Mouse (Mus musculus) limb, embryonic 11.5 days (tissue): ENCODE measurements at regions not wholly inside any gene's neighbourhood (a gene's known extent, or its start where the extent isn't known, plus 50 kb on each side); places are given as distances from the start of the nearest gene placed in this dataset.

Experiments
- ATAC-seq: fragments of 200-750 bp; cut with Nextera tagmentation; 2 replicates; pipeline ENCODE4 v1.8.0; 2017; ENCODE audit warnings: low read depth; ENCODE audit not compliant: insufficient number of reproducible peaks, low FRiP score, low TSS enrichment
- DNase-seq: peaks from one replicate; pipeline ENCODE4 v3.0.0-alpha.2; 2015; ENCODE audit warnings: low spot score
- H3K27ac ChIP-seq: fragments of 300-500 bp; sonication (generic); replicated peaks from 2 replicates; pipeline ENCODE4 v1.5.1; 2014; ENCODE audit warnings: low read depth, mild to moderate bottlenecking, low read length
- H3K27me3 ChIP-seq: fragments of 300-500 bp; sonication (generic); 2 replicates; pipeline ENCODE4 v1.6.1; 2014; ENCODE audit warnings: mild to moderate bottlenecking, low read length, mixed read lengths; ENCODE audit not compliant: control insufficient read depth, insufficient read depth
- H3K36me3 ChIP-seq: fragments of 300-500 bp; sonication (generic); 2 replicates; pipeline ENCODE4 v1.6.1; 2014; ENCODE audit warnings: mild to moderate bottlenecking, low read length, moderate library complexity, mixed read lengths; ENCODE audit not compliant: control insufficient read depth, insufficient read depth
- H3K4me1 ChIP-seq: fragments of 300-500 bp; sonication (generic); 2 replicates; pipeline ENCODE4 v1.6.1; 2014; ENCODE audit warnings: low read length, mixed read lengths; ENCODE audit not compliant: control insufficient read depth, insufficient read depth
- H3K4me2 ChIP-seq: fragments of 300-500 bp; sonication (generic); 2 replicates; pipeline ENCODE4 v1.6.1; 2014; ENCODE audit warnings: low read depth, mild to moderate bottlenecking, moderate library complexity; ENCODE audit not compliant: severe bottlenecking
- H3K4me3 ChIP-seq: fragments of 300-500 bp; sonication (generic); 2 replicates; pipeline ENCODE4 v1.5.1; 2014; ENCODE audit warnings: low read depth, low read length
- H3K9ac ChIP-seq: fragments of 300-500 bp; sonication (generic); 2 replicates; pipeline ENCODE4 v1.6.1; 2014; ENCODE audit warnings: mild to moderate bottlenecking, low read length
- H3K9me3 ChIP-seq: fragments of 300-500 bp; sonication (generic); 2 replicates; pipeline ENCODE4 v1.6.1; 2016; ENCODE audit warnings: low read length; ENCODE audit not compliant: control insufficient read depth
- WGBS: fragments of 180-500 bp; shearing (Covaris S2); extraction: QIAGEN DNeasy Blood & Tissue Kit; methylation state at CpG from one replicate; pipeline ENCODE4 v1.1.7; 2014; 5-methylcytosine and 5-hydroxymethylcytosine counted together

DNA sequence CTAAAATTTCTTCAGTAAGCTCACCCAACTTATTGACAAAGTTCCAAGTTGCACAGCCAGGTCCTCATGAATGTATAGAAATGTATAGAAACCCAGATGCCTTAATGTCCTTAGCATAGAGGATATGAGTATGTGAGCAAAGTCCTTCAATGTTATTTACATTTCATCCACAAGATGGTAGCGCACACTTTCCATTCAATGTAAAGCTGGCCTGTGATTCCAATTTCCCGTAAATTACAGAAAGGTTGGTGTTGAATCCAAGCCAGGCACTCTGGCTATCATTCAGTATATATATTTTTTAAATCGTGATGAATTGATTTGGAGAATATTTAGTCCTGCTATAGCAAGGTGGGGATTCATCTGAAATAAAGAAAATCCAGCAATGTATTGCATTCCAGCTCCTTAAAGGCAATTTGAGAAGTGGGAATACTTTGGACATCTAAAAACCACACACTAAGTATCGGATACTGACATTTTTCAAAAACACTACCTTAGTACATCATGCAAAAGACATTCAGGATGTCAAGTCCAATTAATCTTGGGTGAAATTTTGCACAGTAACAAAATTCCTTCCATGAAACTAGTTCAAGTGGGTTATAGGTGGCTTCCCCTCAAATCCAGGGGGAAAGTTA, 154.6 kb downstream of the Pah start:
- H3K36me3 ChIP-seq, result no peaks in the 10 kb centered on the region
- DNase-seq (no peak), ATAC-seq (no peak)
- no peaks in the 10 kb centered on the region for H3K4me1 ChIP-seq
- no peak overlapping the region for H3K4me2 ChIP-seq
- no peaks in the 10 kb centered on the region for H3K27me3 ChIP-seq
- no peak overlapping the region for H3K4me3 ChIP-seq
- H3K9me3 ChIP-seq, result no peaks in the 10 kb centered on the region
- WGBS, result 64% methylated on average over 4 of the region's 4 CpGs
- no peak overlapping the region for H3K9ac ChIP-seq
- H3K27ac ChIP-seq, result no peak overlapping the region

DNA sequence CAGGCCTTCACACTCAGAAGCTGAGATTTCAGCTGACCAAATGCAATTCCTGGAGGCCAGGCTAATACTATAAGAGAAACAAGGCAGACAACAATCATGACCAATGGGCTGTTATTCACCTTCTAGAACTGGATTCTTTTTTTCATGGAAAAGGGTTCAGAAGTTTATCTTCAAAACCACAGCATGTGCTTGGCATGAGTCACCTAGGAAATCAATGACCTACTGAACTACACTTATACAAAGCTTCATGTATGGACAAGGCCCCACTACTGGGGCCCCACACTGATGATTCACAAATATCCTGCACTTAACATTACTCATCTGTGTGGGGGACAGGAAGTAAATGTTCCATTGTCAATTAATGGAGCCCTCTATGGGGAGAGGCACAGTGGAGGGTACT, 157.4 kb downstream of the Pah start:
- Histone ChIP-seq H3K4me2 (no peak overlapping the region), H3K9ac (no peak overlapping the region), H3K4me3 (no peak overlapping the region), H3K4me1 (no peaks in the 10 kb centered on the region), H3K27ac (no peak overlapping the region), H3K9me3 (no peaks in the 10 kb centered on the region), H3K36me3 (no peaks in the 10 kb centered on the region), H3K27me3 (no peaks in the 10 kb centered on the region)
- ATAC-seq (no peak), DNase-seq (no peak)

DNA sequence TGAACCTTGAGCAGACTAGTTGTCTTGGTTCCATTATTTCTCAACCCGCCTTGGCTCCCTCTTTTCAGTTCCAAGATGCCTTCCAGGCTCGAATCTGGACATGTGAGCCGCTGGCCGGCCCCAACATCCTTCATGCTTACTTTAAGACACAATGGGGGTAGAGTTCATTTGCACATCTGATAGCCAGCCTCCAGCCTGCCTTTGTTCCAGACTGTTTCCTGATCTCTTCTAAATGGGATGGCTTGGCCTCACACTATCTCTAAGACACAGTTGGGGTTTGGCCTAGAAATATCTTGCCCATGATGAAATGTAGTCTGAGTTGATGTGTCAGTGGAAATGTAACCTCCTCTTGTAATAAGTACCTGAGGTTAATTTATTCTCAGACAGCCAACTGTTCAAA, 164.7 kb downstream of the Pah start:
- no peak for DNase-seq
- WGBS, result 86% methylated on average over 4 of the region's 4 CpGs
- Histone ChIP-seq H3K27ac (no peak overlapping the region), H3K9ac (no peak overlapping the region), H3K4me2 (no peak overlapping the region), H3K4me1 (no peaks in the 10 kb centered on the region), H3K36me3 (no peaks in the 10 kb centered on the region), H3K9me3 (no peaks in the 10 kb centered on the region), H3K27me3 (no peaks in the 10 kb centered on the region), H3K4me3 (no peak overlapping the region)
- ATAC-seq, result no peak

DNA sequence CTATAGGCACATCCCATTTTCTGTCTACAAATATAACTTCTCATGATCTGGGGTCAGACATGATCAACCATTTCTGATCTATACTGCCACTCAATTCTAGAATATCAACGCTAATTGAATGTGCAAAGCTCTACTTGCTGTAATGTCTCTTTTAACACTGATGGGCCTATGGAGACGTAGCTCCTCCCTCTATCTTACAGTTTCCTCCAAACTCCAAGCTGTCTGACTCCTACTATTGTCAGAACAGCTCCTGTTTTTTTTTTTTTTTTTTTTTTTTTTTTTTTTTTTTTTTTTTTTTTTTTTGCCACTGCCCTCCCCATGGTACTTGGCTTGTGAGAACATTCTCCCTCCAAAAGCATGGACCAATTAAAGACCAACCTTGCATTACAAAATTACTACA, 165.2 kb downstream of the Pah start:
- ATAC-seq, result no peak
- 93% methylated on average over 2 of the region's 2 CpGs for WGBS
- Histone ChIP-seq H3K4me2 (no peak overlapping the region), H3K27me3 (no peaks in the 10 kb centered on the region), H3K9me3 (no peaks in the 10 kb centered on the region), H3K36me3 (no peaks in the 10 kb centered on the region), H3K27ac (no peak overlapping the region), H3K4me1 (no peaks in the 10 kb centered on the region), H3K4me3 (no peak overlapping the region), H3K9ac (no peak overlapping the region)
- DNase-seq, result no peak

DNA sequence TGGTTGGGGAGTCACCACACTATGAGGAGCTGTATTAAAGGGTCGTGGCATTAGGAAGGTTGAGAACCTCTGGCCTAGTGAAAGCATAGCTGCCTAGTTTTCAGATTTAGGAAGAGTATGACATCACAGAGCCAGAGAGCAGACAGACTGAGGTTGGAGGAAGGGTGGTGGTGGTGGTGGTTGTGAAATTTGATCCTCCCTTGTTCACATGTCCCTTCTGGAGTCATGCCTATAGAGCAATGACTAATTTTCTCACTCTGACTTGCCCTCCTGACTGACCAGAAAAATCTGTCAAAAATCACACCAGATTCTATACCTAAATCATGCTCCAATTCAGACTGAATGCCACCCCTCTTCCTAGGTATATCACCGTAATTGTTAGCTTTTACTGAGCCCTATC, 166.2 kb downstream of the Pah start:
- H3K4me1 ChIP-seq, result no peaks in the 10 kb centered on the region
- H3K27ac ChIP-seq, result no peak overlapping the region
- WGBS, result 73% methylated on average over 2 of the region's 2 CpGs
- H3K9me3 ChIP-seq, result no peaks in the 10 kb centered on the region
- no peak overlapping the region for H3K4me2 ChIP-seq
- H3K27me3 ChIP-seq, result no peaks in the 10 kb centered on the region
- H3K4me3 ChIP-seq, result no peak overlapping the region
- DNase-seq, result no peak
- H3K9ac ChIP-seq, result no peak overlapping the region
- no peak for ATAC-seq
- no peaks in the 10 kb centered on the region for H3K36me3 ChIP-seq

DNA sequence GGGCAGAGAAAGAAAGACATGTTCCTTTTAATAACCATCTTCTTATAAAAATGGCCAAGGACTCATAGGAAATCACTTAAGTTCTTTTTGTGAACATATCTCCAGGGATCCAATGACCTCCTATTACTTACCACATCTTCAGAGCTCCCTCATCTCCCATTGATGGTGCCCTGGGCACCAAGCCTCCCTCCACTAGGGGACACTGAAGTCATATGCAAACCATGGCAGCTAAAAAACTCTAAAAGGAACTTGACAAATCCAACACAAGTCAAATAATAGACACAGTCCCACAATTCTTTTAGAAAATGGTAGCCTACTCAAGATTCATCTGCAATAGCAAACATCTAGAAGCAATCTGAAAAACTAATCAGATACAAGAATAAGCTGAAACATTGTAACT, 167.2 kb upstream of the Igf1 start:
- ATAC-seq (no peak), DNase-seq (no peak)
- Histone ChIP-seq H3K9me3 (no peaks in the 10 kb centered on the region), H3K4me2 (no peak overlapping the region), H3K4me3 (no peak overlapping the region), H3K4me1 (no peaks in the 10 kb centered on the region), H3K9ac (no peak overlapping the region), H3K36me3 (no peaks in the 10 kb centered on the region), H3K27me3 (no peaks in the 10 kb centered on the region), H3K27ac (no peak overlapping the region)

DNA sequence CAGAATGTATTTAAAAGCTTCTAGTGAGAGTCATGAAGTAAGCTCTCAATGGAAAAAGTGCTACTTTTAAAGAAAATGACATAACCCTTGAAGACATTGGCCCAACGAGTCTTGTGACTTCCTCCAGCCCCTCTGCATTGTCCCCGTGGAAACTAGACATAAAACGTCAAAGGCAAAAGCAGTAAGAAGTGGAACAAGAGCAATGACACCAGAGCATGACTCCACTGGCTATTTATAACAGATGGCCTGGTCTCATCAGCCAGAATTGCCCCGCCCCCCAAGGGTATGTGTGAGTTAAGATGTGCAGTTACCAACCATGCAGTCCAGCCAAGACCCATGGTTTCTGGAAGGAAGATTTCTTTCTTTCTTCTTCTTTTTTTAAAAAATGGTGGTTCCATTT, 161.6 kb upstream of the Igf1 start:
- H3K4me1 ChIP-seq, result no peaks in the 10 kb centered on the region
- DNase-seq (no peak), ATAC-seq (no peak)
- no peak overlapping the region for H3K4me3 ChIP-seq
- no peaks in the 10 kb centered on the region for H3K9me3 ChIP-seq
- no peak overlapping the region for H3K9ac ChIP-seq
- H3K36me3 ChIP-seq, result no peaks in the 10 kb centered on the region
- H3K4me2 ChIP-seq, result no peak overlapping the region
- WGBS, result 80% methylated on average over 4 of the region's 4 CpGs
- H3K27ac ChIP-seq, result no peak overlapping the region
- H3K27me3 ChIP-seq, result no peaks in the 10 kb centered on the region

DNA sequence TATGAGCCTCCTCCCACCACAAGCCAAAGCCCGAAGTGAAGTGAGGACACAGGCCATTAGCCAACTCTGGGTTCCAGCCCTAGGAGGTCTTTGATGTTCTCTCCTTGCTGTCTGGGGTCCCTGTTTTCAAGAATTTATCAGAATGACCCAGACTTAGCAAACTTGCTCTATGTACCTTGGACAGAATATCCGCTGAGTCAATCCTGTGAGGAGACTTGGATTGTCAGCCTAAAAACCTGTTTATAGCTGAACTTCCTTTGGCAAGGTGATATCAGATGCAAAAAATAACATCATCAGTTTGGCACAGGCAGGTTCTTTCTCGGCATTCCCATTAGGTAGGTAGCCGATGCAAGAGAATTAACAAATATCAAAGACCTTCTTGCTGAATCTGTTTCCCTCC, 146.9 kb upstream of the Igf1 start:
- no peak overlapping the region for H3K9ac ChIP-seq
- no peak overlapping the region for H3K27ac ChIP-seq
- H3K4me2 ChIP-seq, result no peak overlapping the region
- H3K4me3 ChIP-seq, result no peak overlapping the region
- H3K4me1 ChIP-seq, result no peaks in the 10 kb centered on the region
- H3K36me3 ChIP-seq, result no peaks in the 10 kb centered on the region
- ATAC-seq, result no peak
- 81% methylated on average over 4 of the region's 4 CpGs for WGBS
- DNase-seq, result no peak
- no peaks in the 10 kb centered on the region for H3K9me3 ChIP-seq
- H3K27me3 ChIP-seq, result no peaks in the 10 kb centered on the region

DNA sequence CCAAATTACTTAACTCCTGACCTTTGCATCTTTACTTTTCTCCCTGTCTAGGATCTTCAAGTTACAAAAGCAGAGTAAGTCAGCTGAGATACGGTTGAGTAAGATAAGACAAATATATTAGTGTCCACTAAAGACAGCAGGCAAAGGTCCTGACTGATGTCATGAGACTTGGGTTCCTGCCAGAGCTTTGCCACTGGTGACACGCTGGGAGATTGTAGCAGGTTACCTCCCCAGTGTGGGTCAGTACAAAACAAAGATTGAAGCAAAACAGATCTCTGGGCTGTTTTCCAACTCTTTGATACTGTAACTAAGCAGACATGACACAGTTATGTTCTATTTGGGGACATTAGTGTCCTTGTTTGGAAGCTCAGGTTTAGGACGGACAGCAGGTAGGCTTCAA, 146.3 kb upstream of the Igf1 start:
- Histone ChIP-seq H3K4me2 (no peak overlapping the region), H3K4me3 (no peak overlapping the region), H3K9me3 (no peaks in the 10 kb centered on the region), H3K27ac (no peak overlapping the region), H3K4me1 (no peaks in the 10 kb centered on the region), H3K27me3 (no peaks in the 10 kb centered on the region), H3K36me3 (no peaks in the 10 kb centered on the region), H3K9ac (no peak overlapping the region)
- 78% methylated on average over 3 of the region's 3 CpGs for WGBS
- ATAC-seq, result no peak
- no peak for DNase-seq
